Mouse (Mus musculus) liver, embryonic 15.5 days (tissue): ENCODE results near the gene Ankrd31. TPM values are rescaled to one million over a fixed set of nuclear protein-coding genes. Genes with fewer than 3 reads are reported as not detected.
"Not testable (repeated sequence)": the region's sequence is repeated elsewhere in the genome, so short reads cannot be mapped to it uniquely, and the experiment has no call there.

Experiments
- ATAC-seq: fragments of 200-750 bp; cut with Nextera tagmentation; 2 replicates; pipeline ENCODE4 v1.8.0; 2017; ENCODE audit warnings: moderate number of reproducible peaks, mild to moderate bottlenecking, moderate library complexity; ENCODE audit not compliant: insufficient read depth
- H3K27ac ChIP-seq: fragments of 300-500 bp; sonication (generic); replicated peaks from 2 replicates; pipeline ENCODE4 v1.5.1; 2015; ENCODE audit warnings: mild to moderate bottlenecking, inconsistent platforms
- H3K27me3 ChIP-seq: fragments of 300-500 bp; sonication (generic); 2 replicates; pipeline ENCODE4 v1.6.1; 2015; ENCODE audit warnings: mild to moderate bottlenecking, inconsistent platforms
- H3K36me3 ChIP-seq: fragments of 300-500 bp; sonication (generic); replicated peaks from 2 replicates; pipeline ENCODE4 v1.6.1; 2015; ENCODE audit warnings: moderate library complexity, mild to moderate bottlenecking, inconsistent platforms
- H3K4me1 ChIP-seq: fragments of 300-500 bp; sonication (generic); replicated peaks from 2 replicates; pipeline ENCODE4 v1.6.1; 2015; ENCODE audit warnings: inconsistent platforms
- H3K4me2 ChIP-seq: fragments of 300-500 bp; sonication (generic); 2 replicates; pipeline ENCODE4 v1.6.1; 2015; ENCODE audit warnings: moderate library complexity, mild to moderate bottlenecking, inconsistent platforms
- H3K4me3 ChIP-seq: fragments of 300-500 bp; sonication (generic); replicated peaks from 2 replicates; pipeline ENCODE4 v1.5.1; 2015; ENCODE audit warnings: mild to moderate bottlenecking, inconsistent platforms
- H3K9ac ChIP-seq: fragments of 300-500 bp; sonication (generic); 2 replicates; pipeline ENCODE4 v1.6.1; 2015; ENCODE audit warnings: moderate library complexity, mild to moderate bottlenecking, inconsistent platforms
- H3K9me3 ChIP-seq: fragments of 300-500 bp; sonication (generic); replicated peaks from 2 replicates; pipeline ENCODE4 v1.6.1; 2016; ENCODE audit warnings: inconsistent platforms
- WGBS: fragments of 180-500 bp; shearing (Covaris S2); methylation state at CpG from one replicate; pipeline ENCODE4 v1.1.7; 2015; ENCODE audit warnings: mixed read lengths; ENCODE audit not compliant: insufficient replicate concordance; 5-methylcytosine and 5-hydroxymethylcytosine counted together
- polyA plus RNA-seq: library from polyadenylated mRNA; unstranded; fragments of >200 nt; fragmentation: Nextera tagmentation; extraction: Ambion mirVana; gene quantifications from 2 replicates; pipeline ENCODE4 v1.2.1, GENCODE M21; 2015

Gene Ankrd31
- polyA plus RNA-seq, 1 experiment from 2014 or later, result 0.01 TPM

DNA sequence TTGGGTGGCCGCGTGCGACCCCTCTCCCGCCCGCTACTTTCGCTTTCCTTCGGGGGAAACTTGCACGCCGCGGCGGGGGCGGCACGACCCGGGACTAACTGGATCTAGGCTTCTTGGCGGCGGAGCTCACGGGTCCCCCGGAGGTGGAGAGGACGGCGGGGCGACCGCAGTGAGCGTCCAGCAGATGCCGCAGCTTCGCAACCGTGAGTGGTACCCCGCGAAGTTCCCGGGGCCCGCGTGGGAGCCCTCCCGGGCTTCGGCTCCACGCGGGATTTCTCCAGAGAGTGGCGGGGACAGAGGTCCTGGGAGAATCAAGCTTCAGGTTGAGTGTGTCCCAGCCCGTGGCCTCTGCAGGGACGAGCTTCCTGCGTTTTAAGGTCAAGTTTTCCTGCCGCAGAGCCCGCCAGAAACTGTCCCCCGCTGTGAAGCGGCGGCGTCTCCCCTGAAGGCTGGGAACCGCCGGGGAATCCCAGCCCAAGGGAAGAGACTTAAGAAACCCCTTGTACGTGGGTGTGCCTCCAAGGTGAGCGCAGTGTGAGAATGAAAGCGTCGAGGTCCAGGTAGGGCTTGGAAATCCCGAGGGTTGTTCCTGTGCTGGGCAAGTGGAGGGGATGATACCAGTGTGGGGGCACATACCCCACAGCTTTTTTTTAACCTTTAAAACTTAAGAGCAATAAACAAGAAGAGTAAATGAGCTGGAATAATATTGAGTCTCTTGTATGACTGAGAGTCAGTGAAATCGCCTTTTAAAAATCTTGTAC, 177.1 kb downstream of the Ankrd31 start:
- Histone ChIP-seq H3K4me2 (peak overlapping the region; percentile 73), H3K9ac (peak overlapping the region; percentile 42), H3K27me3 (peaks cover 51% of the 10 kb centered on the region), H3K27ac (no peak overlapping the region), H3K4me3 (peak overlapping the region; percentile 62), H3K4me1 (peaks cover 9% of the 10 kb centered on the region; the same call in 1 of the 2 replicates), H3K9me3 (no peaks in the 10 kb centered on the region), H3K36me3 (no peaks in the 10 kb centered on the region)
- WGBS, result 1% methylated on average over 53 of the region's 53 CpGs
- peak; percentile 51; the same call in 1 of the 2 replicates for ATAC-seq

DNA sequence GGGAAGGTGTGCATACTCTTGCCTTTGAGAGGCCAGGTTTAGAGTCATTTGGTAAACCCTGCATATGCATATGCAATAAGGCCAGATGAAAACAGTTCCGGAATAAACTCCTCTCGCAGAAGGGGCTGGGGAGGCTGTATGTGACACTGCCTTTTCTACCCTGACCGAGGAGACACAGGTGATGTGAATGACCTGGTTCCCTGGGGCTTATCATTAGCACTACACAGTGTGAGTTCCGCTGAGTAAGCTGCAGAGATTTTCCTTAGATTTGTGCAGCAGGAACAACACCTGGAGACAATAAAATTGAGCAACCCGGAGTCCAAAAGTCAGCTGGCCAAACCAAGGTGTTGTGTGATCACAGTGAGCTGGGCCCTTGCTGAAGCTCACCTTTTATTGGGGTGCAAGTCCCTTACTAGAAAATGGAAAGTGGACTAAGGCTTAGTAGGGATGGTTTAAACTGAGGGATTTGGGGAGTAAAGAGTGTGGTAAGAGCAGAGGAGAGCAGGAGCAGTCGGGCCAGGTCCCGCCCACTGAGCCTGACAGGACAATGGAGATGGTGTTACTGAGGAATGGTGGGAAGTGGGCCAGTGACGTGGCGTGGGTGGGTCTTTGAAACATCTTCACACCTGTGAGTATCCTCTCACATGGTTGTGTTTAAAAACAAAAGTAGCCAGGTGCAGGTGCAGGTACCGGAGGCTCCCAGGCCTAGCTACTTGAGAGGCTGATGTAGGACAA, 178.1 kb downstream of the Ankrd31 start:
- Histone ChIP-seq H3K9me3 (no peaks in the 10 kb centered on the region), H3K27me3 (peaks cover 51% of the 10 kb centered on the region), H3K4me1 (peaks cover 9% of the 10 kb centered on the region; the same call in 1 of the 2 replicates), H3K4me2 (peak overlapping the region; percentile 73), H3K36me3 (no peaks in the 10 kb centered on the region), H3K4me3 (peak overlapping the region; percentile 62; the same call in 1 of the 2 replicates), H3K9ac (no peak overlapping the region), H3K27ac (no peak overlapping the region)
- WGBS, result 48% methylated on average over 10 of the region's 10 CpGs
- no peak for ATAC-seq

DNA sequence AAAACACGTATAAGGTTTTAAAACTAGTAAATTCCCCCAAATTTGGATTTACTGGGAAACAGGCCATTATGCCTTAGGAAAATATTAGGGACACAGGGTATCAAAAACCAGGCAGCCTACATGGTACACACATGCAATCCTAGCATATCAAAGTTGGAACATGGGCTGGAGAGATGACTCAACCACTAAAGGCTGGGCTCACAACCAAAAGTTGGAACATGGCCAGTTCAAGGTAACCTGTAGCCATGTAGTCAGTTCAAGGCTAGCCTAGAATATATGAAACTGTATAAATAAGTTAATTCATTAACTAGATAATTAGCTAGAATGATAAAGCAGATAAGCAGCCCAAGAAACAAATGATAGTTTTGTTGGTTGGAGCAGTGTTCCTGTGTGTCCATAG, 179.7 kb downstream of the Ankrd31 start:
- Histone ChIP-seq H3K9me3 (no peaks in the 10 kb centered on the region), H3K36me3 (no peaks in the 10 kb centered on the region), H3K4me2 (no peak overlapping the region), H3K27me3 (peaks cover 51% of the 10 kb centered on the region), H3K4me3 (no peak overlapping the region), H3K9ac (no peak overlapping the region), H3K4me1 (peaks cover 9% of the 10 kb centered on the region; the same call in 1 of the 2 replicates), H3K27ac (no peak overlapping the region)
- WGBS, result 62% methylated on average over 1 of the region's 1 CpGs
- no peak for ATAC-seq

DNA sequence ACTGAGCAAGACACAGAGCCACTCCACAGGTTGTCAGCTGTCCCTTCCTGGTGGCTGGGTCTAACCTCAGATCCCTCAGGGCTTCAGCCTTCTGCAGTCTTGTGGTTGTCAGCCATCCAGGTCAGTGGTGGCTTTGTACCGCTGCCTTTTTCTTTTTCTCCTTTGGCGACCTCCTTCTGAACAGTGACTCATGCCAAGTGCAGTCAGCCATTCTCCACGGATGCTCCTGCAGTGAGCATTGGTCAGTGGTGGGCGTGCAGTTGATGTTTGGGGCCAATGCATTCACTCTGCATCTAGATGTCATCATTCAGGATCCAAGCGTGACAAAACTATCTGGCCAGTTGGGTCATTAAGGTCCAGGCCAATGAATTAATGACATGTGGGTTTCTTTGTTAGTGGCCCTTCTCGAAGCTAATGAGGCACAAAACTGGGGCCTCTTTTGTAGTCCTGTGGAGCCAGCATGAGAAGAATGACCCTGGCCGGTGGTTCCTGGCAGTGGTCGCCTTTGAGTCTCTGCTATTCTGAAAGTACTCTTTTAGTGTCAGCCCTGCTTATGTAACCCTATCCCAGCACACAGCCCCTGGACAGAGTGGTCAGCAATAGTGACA, 180.5 kb downstream of the Ankrd31 start:
- H3K27ac ChIP-seq, result no peak overlapping the region
- no peak overlapping the region for H3K4me2 ChIP-seq
- H3K4me1 ChIP-seq, result peaks cover 9% of the 10 kb centered on the region; the same call in 1 of the 2 replicates
- no peak overlapping the region for H3K4me3 ChIP-seq
- 54% methylated on average over 8 of the region's 8 CpGs for WGBS
- H3K9ac ChIP-seq, result no peak overlapping the region
- H3K9me3 ChIP-seq, result no peaks in the 10 kb centered on the region
- peaks cover 48% of the 10 kb centered on the region for H3K27me3 ChIP-seq
- no peaks in the 10 kb centered on the region for H3K36me3 ChIP-seq
- ATAC-seq, result no peak

DNA sequence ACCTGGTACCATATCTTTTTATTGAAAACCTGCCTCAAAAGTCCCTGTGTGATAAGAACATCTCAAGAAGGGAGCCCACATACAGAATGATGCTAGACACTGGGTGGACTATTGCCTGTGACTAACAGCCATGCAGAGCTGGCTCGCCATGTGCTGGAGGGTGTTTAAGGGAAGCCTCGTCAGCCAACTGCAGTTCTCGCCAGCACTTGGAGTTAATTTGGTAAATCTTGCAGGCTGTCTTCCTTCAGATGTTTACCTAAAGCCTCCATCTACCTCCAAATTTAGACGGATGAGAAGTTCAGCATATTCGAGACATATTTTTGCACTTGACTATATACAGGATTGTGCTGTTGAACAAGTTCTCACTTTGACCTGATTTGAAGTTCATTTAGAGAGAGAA, 184.7 kb downstream of the Ankrd31 start:
- no peak overlapping the region for H3K4me2 ChIP-seq
- H3K9me3 ChIP-seq, result no peaks in the 10 kb centered on the region
- H3K27me3 ChIP-seq, result peaks cover 6% of the 10 kb centered on the region; the same call in 1 of the 2 replicates
- 62% methylated on average over 5 of the region's 5 CpGs for WGBS
- no peak overlapping the region for H3K9ac ChIP-seq
- H3K4me1 ChIP-seq, result no peaks in the 10 kb centered on the region; the same call in 1 of the 2 replicates
- H3K27ac ChIP-seq, result no peak overlapping the region
- no peak for ATAC-seq
- no peak overlapping the region for H3K4me3 ChIP-seq
- no peaks in the 10 kb centered on the region for H3K36me3 ChIP-seq

DNA sequence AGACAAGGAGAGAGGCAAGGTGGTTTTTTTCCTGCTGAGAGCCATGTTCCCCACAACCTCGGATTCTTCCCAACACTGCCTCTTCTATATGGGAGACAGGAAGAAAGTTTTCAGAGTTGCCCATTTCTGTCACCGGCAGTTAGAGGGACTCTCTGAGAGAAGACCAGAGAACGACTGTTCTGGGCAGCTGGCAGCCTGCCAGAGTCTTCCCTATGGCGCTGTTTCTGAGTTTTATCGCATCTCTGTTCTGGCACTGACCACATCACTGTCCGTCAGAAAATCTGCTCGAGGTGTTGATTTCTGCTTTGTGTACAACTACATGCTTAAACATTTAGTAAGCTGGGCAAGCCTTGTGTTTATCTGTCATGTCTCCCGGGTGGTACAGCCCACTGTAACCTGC, 185.3 kb downstream of the Ankrd31 start:
- no peak overlapping the region for H3K9ac ChIP-seq
- H3K9me3 ChIP-seq, result no peaks in the 10 kb centered on the region
- no peak for ATAC-seq
- no peaks in the 10 kb centered on the region; the same call in 1 of the 2 replicates for H3K4me1 ChIP-seq
- no peak overlapping the region for H3K27ac ChIP-seq
- H3K4me2 ChIP-seq, result no peak overlapping the region
- H3K36me3 ChIP-seq, result no peaks in the 10 kb centered on the region
- no peak overlapping the region for H3K4me3 ChIP-seq
- 55% methylated on average over 8 of the region's 8 CpGs for WGBS
- peaks cover 3% of the 10 kb centered on the region; the same call in 1 of the 2 replicates for H3K27me3 ChIP-seq

DNA sequence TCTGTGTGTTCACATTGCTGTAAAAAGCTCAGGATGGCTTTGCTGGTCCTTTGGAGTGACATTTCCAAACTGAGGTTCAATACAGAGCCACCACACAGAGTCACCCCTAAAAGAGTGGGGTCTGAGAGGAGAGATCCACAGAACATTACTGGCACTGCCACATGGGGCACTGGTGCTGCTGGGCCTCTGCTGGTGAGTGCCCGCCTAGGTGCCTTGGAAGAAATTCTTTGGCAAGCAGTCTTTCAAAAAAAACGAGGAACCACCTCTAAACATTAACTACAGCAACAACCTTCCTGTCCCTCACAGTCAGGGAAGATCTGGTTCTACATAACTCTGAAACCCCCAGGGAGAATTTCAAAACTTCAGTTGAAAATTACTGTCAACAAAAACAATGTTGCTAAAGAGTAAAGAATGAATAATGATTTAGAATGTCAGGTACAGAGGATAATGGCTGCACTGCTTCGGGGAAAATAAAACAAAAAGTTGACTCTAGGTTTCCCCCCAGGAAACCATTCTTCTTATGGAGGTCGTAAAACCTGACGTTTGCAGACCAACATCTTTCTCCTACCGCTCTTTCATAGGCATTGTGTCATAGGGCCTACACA, 188.2 kb downstream of the Ankrd31 start:
- no peaks in the 10 kb centered on the region for H3K9me3 ChIP-seq
- no peak overlapping the region for H3K27ac ChIP-seq
- no peak overlapping the region for H3K9ac ChIP-seq
- no peaks in the 10 kb centered on the region; the same call in 1 of the 2 replicates for H3K4me1 ChIP-seq
- H3K4me2 ChIP-seq, result no peak overlapping the region
- no peak overlapping the region for H3K4me3 ChIP-seq
- 36% methylated on average over 6 of the region's 6 CpGs for WGBS
- no peaks in the 10 kb centered on the region for H3K27me3 ChIP-seq
- no peak for ATAC-seq
- H3K36me3 ChIP-seq, result no peaks in the 10 kb centered on the region

DNA sequence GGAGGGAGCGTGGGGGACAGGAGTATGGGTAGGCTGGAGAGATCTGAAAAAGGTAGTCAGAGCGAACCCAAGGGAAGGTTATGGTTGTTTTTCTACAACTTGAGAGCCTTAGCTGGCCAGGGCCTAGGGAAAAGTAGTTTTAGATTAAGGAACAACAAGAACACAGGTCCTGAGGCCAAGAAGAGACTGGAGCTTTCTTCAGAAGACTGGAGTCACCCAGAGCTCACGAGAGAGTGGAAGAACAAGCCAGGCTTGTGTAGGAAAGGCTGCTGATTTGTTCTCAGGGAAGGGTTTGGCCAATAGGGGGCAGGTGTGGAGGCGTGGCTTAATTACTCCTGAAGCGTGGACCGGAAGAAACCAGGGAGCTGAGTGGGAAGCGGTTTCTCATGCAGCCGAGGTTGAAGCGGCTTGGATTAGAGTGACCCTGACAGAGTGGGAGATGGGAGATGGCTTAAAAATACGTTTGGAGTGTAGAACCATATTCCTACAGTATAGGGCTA, 189.0 kb downstream of the Ankrd31 start:
- Histone ChIP-seq H3K4me3 (no peak overlapping the region), H3K9ac (no peak overlapping the region), H3K36me3 (no peaks in the 10 kb centered on the region), H3K27me3 (no peaks in the 10 kb centered on the region), H3K27ac (no peak overlapping the region), H3K4me1 (no peaks in the 10 kb centered on the region; the same call in 1 of the 2 replicates), H3K4me2 (no peak overlapping the region), H3K9me3 (no peaks in the 10 kb centered on the region)
- WGBS, result 64% methylated on average over 10 of the region's 10 CpGs
- ATAC-seq, result no peak

DNA sequence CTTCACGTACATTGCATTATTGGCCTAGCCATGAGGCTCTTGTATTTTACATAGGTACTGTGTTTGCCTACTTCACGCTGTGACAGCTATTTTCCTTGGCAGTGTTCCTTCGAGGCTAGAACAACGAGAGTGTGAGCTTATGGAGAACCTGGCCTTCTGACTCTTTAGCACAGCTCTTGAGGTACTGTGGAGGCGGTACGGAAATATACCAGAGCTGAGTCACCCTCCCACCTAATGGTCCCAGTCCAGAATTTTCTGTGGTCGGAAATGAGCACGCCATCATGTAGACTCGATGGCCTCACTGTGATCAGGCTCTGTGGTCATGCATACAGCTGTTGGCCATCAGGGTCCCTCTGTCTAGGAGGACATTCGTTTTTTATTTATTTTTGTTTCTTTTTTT, 191.6 kb downstream of the Ankrd31 start:
- Histone ChIP-seq H3K9ac (no peak overlapping the region), H3K27ac (no peak overlapping the region), H3K4me3 (no peak overlapping the region), H3K9me3 (no peaks in the 10 kb centered on the region), H3K4me1 (no peaks in the 10 kb centered on the region; the same call in 1 of the 2 replicates), H3K27me3 (no peaks in the 10 kb centered on the region), H3K4me2 (no peak overlapping the region), H3K36me3 (no peaks in the 10 kb centered on the region)
- no peak for ATAC-seq
- WGBS, result 70% methylated on average over 10 of the region's 10 CpGs

DNA sequence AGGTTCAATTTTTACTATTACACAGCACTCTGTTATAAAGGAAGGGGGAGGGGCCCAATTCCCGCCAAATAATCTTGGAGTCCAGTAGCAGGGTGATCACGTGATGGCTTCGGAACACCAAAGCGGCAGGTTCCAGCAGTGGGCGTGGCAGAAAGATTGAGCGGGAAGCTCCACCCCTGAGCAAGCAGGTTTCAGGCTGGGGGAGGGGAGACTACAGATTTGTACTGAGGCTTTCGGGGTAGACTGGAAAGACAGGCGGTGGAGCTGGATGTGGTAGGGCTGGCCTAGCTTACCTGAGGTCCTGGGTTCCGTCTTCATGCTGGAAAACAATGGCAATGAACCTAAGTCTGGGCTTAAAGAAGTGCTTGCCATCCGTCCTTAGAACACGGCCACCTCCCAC, 193.4 kb downstream of the Ankrd31 start:
- WGBS, result 63% methylated on average over 11 of the region's 11 CpGs

More for the DNA sequence above, 193.4 kb downstream of the Ankrd31 start:
- not testable (repeated sequence) for H3K27ac ChIP-seq, H3K9ac ChIP-seq, H3K36me3 ChIP-seq, H3K27me3 ChIP-seq, H3K4me2 ChIP-seq, H3K4me1 ChIP-seq, ATAC-seq, H3K4me3 ChIP-seq, H3K9me3 ChIP-seq
